Mouse (Mus musculus) bone marrow, adult 2 months (tissue): ENCODE measurements around the gene Metap1d.

Source experiments
- CTCF ChIP-seq: fragments of 200-500 bp; IDR thresholded peaks from 2 replicates; pipeline ENCODE4 v1.5.1; 2011; ENCODE audit warnings: low read length, control low read depth; ENCODE audit not compliant: control insufficient read depth, insufficient read depth
- POLR2A ChIP-seq: fragments of 200-500 bp; IDR thresholded peaks from 2 replicates; pipeline ENCODE4 v1.6.1; 2011; ENCODE audit warnings: low read depth, mild to moderate bottlenecking, control low read depth, low read length, borderline replicate concordance; ENCODE audit not compliant: control insufficient read depth

- TF ChIP-seq CTCF, result no peak
- no peak for TF ChIP-seq POLR2A
These were observed 8.5 kb downstream of the Metap1d start for GRCm38 (mm10) chr2:71461589-71461988.
